Comparison of ENCODE assay signal across 24 mouse cellular contexts in genomic region chr6:123171040-123171439, GRCm38 (mm10). TPM values are rescaled to one million over a fixed set of nuclear protein-coding genes. Genes with fewer than 3 reads are reported as not detected.
DNase-seq lines count a peak whose midpoint lies in the region; ATAC-seq and TF ChIP-seq lines count a peak whose summit lies in the region.
"Had no signal": no experiment of that assay in that cellular context is flagged by ENCODE, and none has a peak within 500 bp of the region (broad histone marks: within the 10 kb centered on the region; RNA-seq: fewer than 3 reads in every experiment).

No protein-coding gene starts in this region.

- no peaks in the 10 kb centered on the region for H3K4me1 ChIP-seq in liver, adult 2 months (ENCODE audit: control insufficient read depth, insufficient read depth, low read length)
- no peaks in the 10 kb centered on the region for H3K4me1 ChIP-seq in liver, embryonic 11.5 days (replicated peaks; ENCODE audit: control insufficient read depth, insufficient read depth, low read length)
- no peaks in the 10 kb centered on the region for H3K4me1 ChIP-seq in intestine, postnatal 0 days (replicated peaks; ENCODE audit: control insufficient read depth, insufficient read depth, low read length)
- H3K4me1 ChIP-seq: embryonic facial prominence, embryonic 13.5 days; forebrain, embryonic 12.5 days; heart, embryonic 15.5 days; hindbrain, embryonic 13.5 days had no signal

- no peak for ATAC-seq in liver, embryonic 11.5 days (replicated peaks; ENCODE audit: low FRiP score)
- ATAC-seq in megakaryocyte, adult 5-6 weeks (ENCODE audit: poor library complexity, severe bottlenecking) = peak; percentile 44
- ATAC-seq in intestine, postnatal 0 days = no peak
- ATAC-seq: forebrain, embryonic 16.5 days had no signal

- no peaks in the 10 kb centered on the region for H3K79me2 ChIP-seq in liver, adult 2 months (ENCODE audit: control insufficient read depth, insufficient read depth, low read length)

- no peak overlapping the region for H3K4me2 ChIP-seq in liver, embryonic 11.5 days
- no peak overlapping the region for H3K4me2 ChIP-seq in intestine, postnatal 0 days (replicated peaks; ENCODE audit: low read depth)
- H3K4me2 ChIP-seq: embryonic facial prominence, embryonic 13.5 days; forebrain, embryonic 12.5 days; heart, embryonic 11.5 days; heart, embryonic 15.5 days; hindbrain, embryonic 13.5 days had no signal

- no peak overlapping the region for H3K27ac ChIP-seq in liver, adult 2 months (replicated peaks; ENCODE audit: insufficient read depth, low read depth, low read length)
- H3K27ac ChIP-seq in liver, embryonic 11.5 days (ENCODE audit: low read depth, low read length) = no peak overlapping the region
- H3K27ac ChIP-seq in intestine, postnatal 0 days (ENCODE audit: low read depth, low read length) = no peak overlapping the region
- H3K27ac ChIP-seq: embryonic facial prominence, embryonic 13.5 days; forebrain, embryonic 12.5 days; heart, adult 2 months; heart, embryonic 15.5 days; hindbrain, embryonic 13.5 days had no signal

- no peaks in the 10 kb centered on the region for H3K9me3 ChIP-seq in liver, embryonic 11.5 days (ENCODE audit: control insufficient read depth, low read length)
- no peaks in the 10 kb centered on the region for H3K9me3 ChIP-seq in intestine, postnatal 0 days (ENCODE audit: control insufficient read depth)
- H3K9me3 ChIP-seq: embryonic facial prominence, embryonic 13.5 days; forebrain, embryonic 12.5 days; hindbrain, embryonic 13.5 days had no signal

- no peak for TF ChIP-seq POLR2A in liver, adult 2 months (IDR thresholded peaks at IDR 0.05; ENCODE audit: extremely low read depth, insufficient read depth, low read length)

- H3K4me3 ChIP-seq in liver, adult 2 months (ENCODE audit: insufficient read depth, low read depth, low read length) = no peak overlapping the region
- H3K4me3 ChIP-seq in liver, embryonic 11.5 days (ENCODE audit: low read depth, low read length) = no peak overlapping the region
- no peak overlapping the region for H3K4me3 ChIP-seq in intestine, postnatal 0 days (ENCODE audit: low read depth, low read length)
- H3K4me3 ChIP-seq: embryonic facial prominence, embryonic 13.5 days; forebrain, embryonic 12.5 days; heart, adult 2 months; heart, embryonic 15.5 days; hindbrain, embryonic 13.5 days had no signal

- no peak for TF ChIP-seq CTCF in liver, adult 2 months (IDR thresholded peaks at IDR 0.05; ENCODE audit: low read depth, low read length)
- no peak for TF ChIP-seq CTCF in intestine, postnatal 0 days (IDR thresholded peaks at IDR 0.05; ENCODE audit: low read depth)

- no peaks in the 10 kb centered on the region for H3K36me3 ChIP-seq in liver, adult 2 months (ENCODE audit: control insufficient read depth, insufficient read depth, low read length)
- no peaks in the 10 kb centered on the region for H3K36me3 ChIP-seq in liver, embryonic 11.5 days (ENCODE audit: control insufficient read depth, insufficient read depth, low read length)
- no peaks in the 10 kb centered on the region for H3K36me3 ChIP-seq in intestine, postnatal 0 days (ENCODE audit: control insufficient read depth, insufficient read depth)
- H3K36me3 ChIP-seq: embryonic facial prominence, embryonic 13.5 days; forebrain, embryonic 12.5 days; heart, embryonic 15.5 days; hindbrain, embryonic 13.5 days had no signal

- DNase-seq in liver, adult 2 months (ENCODE audit: extremely low read depth, low read depth, low spot score) = peak; percentile 26
- DNase-seq in liver, embryonic 11.5 days (ENCODE audit: low spot score) = no peak
- DNase-seq in lung, postnatal 36 days = peak; percentile 44
- DNase-seq in lung, adult 18-20 months = no peak
- DNase-seq in kidney, postnatal 36 days = no peak
- DNase-seq: adrenal gland, adult 2 months; adrenal gland, postnatal 25 days; cerebellum, adult 2 months; cerebellum, postnatal 10 days; gastrocnemius, postnatal 10 days; heart, adult 2 months; heart, postnatal 14 days had no signal

- H3K27me3 ChIP-seq in liver, adult 2 months (ENCODE audit: control insufficient read depth, insufficient read depth, low read length) = no peaks in the 10 kb centered on the region
- H3K27me3 ChIP-seq in liver, embryonic 11.5 days (replicated peaks; ENCODE audit: control insufficient read depth, insufficient read depth, low read length) = no peaks in the 10 kb centered on the region
- H3K27me3 ChIP-seq in intestine, postnatal 0 days (replicated peaks; ENCODE audit: control insufficient read depth, insufficient read depth, low read length) = no peaks in the 10 kb centered on the region
- H3K27me3 ChIP-seq: embryonic facial prominence, embryonic 13.5 days; forebrain, embryonic 12.5 days; heart, embryonic 15.5 days; hindbrain, embryonic 13.5 days had no signal

- H3K9ac ChIP-seq in liver, adult 2 months (ENCODE audit: low read depth, low read length) = no peak overlapping the region
- H3K9ac ChIP-seq in liver, embryonic 11.5 days (ENCODE audit: low read depth, low read length) = no peak overlapping the region
- H3K9ac ChIP-seq in intestine, postnatal 0 days (ENCODE audit: low read depth, low read length) = no peak overlapping the region
- H3K9ac ChIP-seq: embryonic facial prominence, embryonic 13.5 days; forebrain, embryonic 12.5 days; heart, embryonic 15.5 days; hindbrain, embryonic 13.5 days had no signal

RNA-seq across cellular contexts. Expression of gene Clec4b2, which starts 1.7 kb away (rescaled TPM):
- not detected in 2 replicates for total RNA-seq in liver, adult 2 months (2014; rRNA removed)
- not detected in 2 replicates for polyA plus RNA-seq in liver, adult 2 months (2012; rRNA removed)
- not detected in 2 replicates for polyA plus RNA-seq in liver, embryonic 11.5 days (2014; fragmentation: Nextera tagmentation; extraction: Ambion mirVana)
- total RNA-seq in megakaryocyte, adult 5-6 weeks (2015) = 1.4 and 3.3 TPM in 2 replicates
- total RNA-seq in megakaryocyte, adult 5-6 weeks (2017) = 1.7 and 3.3 TPM in 2 replicates
- not detected in 2 replicates for polyA plus RNA-seq in intestine, postnatal 0 days (2015; fragmentation: Nextera tagmentation; extraction: Ambion mirVana)
- total RNA-seq: adrenal gland, postnatal 25 days; ES-E14; gastrocnemius, postnatal 10 days; gastrocnemius, postnatal 4 days; heart, adult 2 months had no signal
- polyA plus RNA-seq: adrenal gland, adult 2 months; cerebellum, adult 2 months; cortical plate, adult 2 months; embryonic facial prominence, embryonic 13.5 days; forebrain, embryonic 12.5 days; forebrain, embryonic 16.5 days; frontal cortex, adult 2 months; heart, adult 2 months; heart, embryonic 11.5 days; heart, embryonic 15.5 days; hindbrain, embryonic 13.5 days had no signal

RNA-seq across cellular contexts. Expression of gene Clec4n, which starts 58.6 kb away (rescaled TPM):
- total RNA-seq in liver, adult 2 months (2014; rRNA removed) = 5.0 and 5.5 TPM in 2 replicates
- polyA plus RNA-seq in liver, adult 2 months (2012; rRNA removed) = 0.40 and 2.0 TPM in 2 replicates
- polyA plus RNA-seq in liver, embryonic 11.5 days (2014; fragmentation: Nextera tagmentation; extraction: Ambion mirVana) = 2.6 and 3.1 TPM in 2 replicates
- total RNA-seq in megakaryocyte, adult 5-6 weeks (2015) = 1.5 and 2.3 TPM in 2 replicates
- total RNA-seq in megakaryocyte, adult 5-6 weeks (2017) = 2.4 and 2.5 TPM in 2 replicates
- polyA plus RNA-seq in intestine, postnatal 0 days (2015; fragmentation: Nextera tagmentation; extraction: Ambion mirVana) = 4.7 and 6.4 TPM in 2 replicates
- total RNA-seq: ES-E14 had no signal

Comparison
In these comparisons a context has a peak if more than half of its experiments do, and no peak if none do; other contexts are left out.
1. DNase-seq: peak in liver, adult 2 months (single experiment) and lung, postnatal 36 days (single experiment); none in liver, embryonic 11.5 days (single experiment), lung, adult 18-20 months (0 of 2) and kidney, postnatal 36 days (0 of 2).